Mouse (Mus musculus) intestine, embryonic 16.5 days (tissue): ENCODE results near the gene Sphkap. TPM values are rescaled to one million over a fixed set of nuclear protein-coding genes. Genes with fewer than 3 reads are reported as not detected.

Source experiments
- ATAC-seq: fragments of 200-750 bp; cut with Nextera tagmentation; 2 replicates; pipeline ENCODE4 v1.8.0; 2017; ENCODE audit warnings: moderate TSS enrichment, moderate library complexity
- H3K27ac ChIP-seq: fragments of 300-500 bp; sonication (generic); 2 replicates; pipeline ENCODE4 v1.5.1; 2014; ENCODE audit warnings: mild to moderate bottlenecking, low read length
- H3K27me3 ChIP-seq: fragments of 300-500 bp; sonication (generic); replicated peaks from 2 replicates; pipeline ENCODE4 v1.6.1; 2014; ENCODE audit warnings: low read length, control low read depth, mixed read lengths; ENCODE audit not compliant: control insufficient read depth, insufficient read depth
- H3K36me3 ChIP-seq: fragments of 300-500 bp; sonication (generic); 2 replicates; pipeline ENCODE4 v1.6.1; 2014; ENCODE audit warnings: low read length, control low read depth; ENCODE audit not compliant: control insufficient read depth, insufficient read depth
- H3K4me1 ChIP-seq: fragments of 300-500 bp; sonication (generic); 2 replicates; pipeline ENCODE4 v1.6.1; 2014; ENCODE audit warnings: low read length, control low read depth, mixed read lengths; ENCODE audit not compliant: control insufficient read depth, insufficient read depth
- H3K4me2 ChIP-seq: fragments of 300-500 bp; sonication (generic); 2 replicates; pipeline ENCODE4 v1.6.1; 2014; ENCODE audit warnings: low read depth, low read length, control low read depth
- H3K4me3 ChIP-seq: fragments of 300-500 bp; sonication (generic); 2 replicates; pipeline ENCODE4 v1.5.1; 2014; ENCODE audit warnings: mild to moderate bottlenecking, low read length
- H3K9ac ChIP-seq: fragments of 300-500 bp; sonication (generic); 2 replicates; pipeline ENCODE4 v1.6.1; 2014; ENCODE audit warnings: low read depth, low read length
- H3K9me3 ChIP-seq: fragments of 300-500 bp; sonication (generic); 2 replicates; pipeline ENCODE4 v1.6.1; 2016; ENCODE audit warnings: low read length, control low read depth; ENCODE audit not compliant: control insufficient read depth
- WGBS: fragments of 180-500 bp; shearing (Covaris S2); extraction: QIAGEN DNeasy Blood & Tissue Kit; methylation state at CpG from one replicate; pipeline ENCODE4 v1.1.7; 2014; 5-methylcytosine and 5-hydroxymethylcytosine counted together
- polyA plus RNA-seq: library from polyadenylated mRNA; unstranded; fragments of >200 nt; fragmentation: Nextera tagmentation; extraction: Ambion mirVana; gene quantifications from 2 replicates; pipeline ENCODE4 v1.2.1, GENCODE M21; 2015

Gene Sphkap
- polyA plus RNA-seq, 1 experiment from 2014 or later = 0.72 TPM

- 69% methylated on average over 5 of the region's 5 CpGs for WGBS
- ATAC-seq = no peak
- no peak overlapping the region for H3K9ac ChIP-seq
These were observed 12.4 kb downstream of the Sphkap start for GRCm38 (mm10) chr1:83395559-83395958.

DNA sequence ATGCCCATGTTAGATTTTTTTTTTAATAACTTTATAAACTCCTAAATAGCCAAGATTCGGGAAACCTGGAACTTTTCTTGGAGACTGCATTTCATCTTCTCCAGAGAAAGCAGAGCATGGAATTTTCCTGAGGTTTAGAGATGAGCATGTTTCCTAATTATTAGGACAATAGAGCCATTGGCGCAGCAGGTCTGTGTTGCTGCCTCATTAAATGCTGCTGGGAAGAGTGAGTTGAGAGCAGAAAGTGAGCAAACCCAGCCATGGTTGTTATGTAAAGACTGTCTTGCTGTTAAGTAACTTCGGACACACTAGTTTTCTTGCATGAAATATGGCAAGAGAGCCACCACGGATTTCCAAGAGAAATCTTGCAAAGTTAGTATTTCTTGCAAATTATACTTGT, 18.6 kb downstream of the Sphkap start:
- WGBS = 62% methylated on average over 4 of the region's 4 CpGs
- H3K27ac ChIP-seq = no peak overlapping the region
- no peaks in the 10 kb centered on the region for H3K36me3 ChIP-seq
- H3K4me2 ChIP-seq = no peak overlapping the region
- H3K27me3 ChIP-seq = no peaks in the 10 kb centered on the region
- no peaks in the 10 kb centered on the region for H3K9me3 ChIP-seq
- ATAC-seq = no peak
- no peak overlapping the region for H3K9ac ChIP-seq
- H3K4me1 ChIP-seq = no peaks in the 10 kb centered on the region
- H3K4me3 ChIP-seq = no peak overlapping the region

More at GRCm38 (mm10) chr1:83395559-83395958, 12.4 kb downstream of the Sphkap start:
- Histone ChIP-seq H3K4me1 (no peaks in the 10 kb centered on the region), H3K9me3 (no peaks in the 10 kb centered on the region), H3K4me2 (no peak overlapping the region), H3K4me3 (no peak overlapping the region), H3K27ac (no peak overlapping the region), H3K27me3 (no peaks in the 10 kb centered on the region), H3K36me3 (no peaks in the 10 kb centered on the region)

DNA sequence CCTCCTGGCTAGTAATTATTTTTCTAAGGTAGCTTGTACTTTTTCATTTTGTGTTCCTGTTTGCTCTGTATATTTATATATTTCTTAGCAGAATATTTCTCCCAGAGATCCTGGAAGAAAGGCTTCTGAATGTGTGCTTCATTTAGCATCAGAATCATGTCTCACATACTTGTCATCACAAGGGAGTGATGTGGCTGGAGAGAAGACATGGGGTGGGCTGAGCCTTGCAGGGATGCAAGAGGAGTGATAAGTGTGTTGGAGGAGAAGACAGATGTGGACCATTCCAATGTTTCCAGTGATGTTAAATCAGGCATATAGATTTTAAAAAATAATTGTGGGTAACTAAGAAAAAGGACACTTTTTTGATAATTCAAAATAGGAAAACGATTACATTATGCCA, 30.6 kb downstream of the Sphkap start:
- Histone ChIP-seq H3K9ac (no peak overlapping the region), H3K4me1 (no peaks in the 10 kb centered on the region), H3K4me3 (no peak overlapping the region), H3K27me3 (no peaks in the 10 kb centered on the region), H3K4me2 (no peak overlapping the region), H3K9me3 (no peaks in the 10 kb centered on the region), H3K27ac (no peak overlapping the region), H3K36me3 (no peaks in the 10 kb centered on the region)
- ATAC-seq = no peak
- 72% methylated on average over 1 of the region's 1 CpGs for WGBS

GRCm38 (mm10) chr1:83366456-83366855, 41.5 kb downstream of the Sphkap start:
- Histone ChIP-seq H3K4me3 (no peak overlapping the region), H3K4me1 (no peaks in the 10 kb centered on the region), H3K27me3 (no peaks in the 10 kb centered on the region), H3K27ac (no peak overlapping the region), H3K4me2 (no peak overlapping the region), H3K36me3 (no peaks in the 10 kb centered on the region), H3K9me3 (no peaks in the 10 kb centered on the region), H3K9ac (no peak overlapping the region)
- 78% methylated on average over 5 of the region's 5 CpGs for WGBS
- no peak for ATAC-seq

DNA sequence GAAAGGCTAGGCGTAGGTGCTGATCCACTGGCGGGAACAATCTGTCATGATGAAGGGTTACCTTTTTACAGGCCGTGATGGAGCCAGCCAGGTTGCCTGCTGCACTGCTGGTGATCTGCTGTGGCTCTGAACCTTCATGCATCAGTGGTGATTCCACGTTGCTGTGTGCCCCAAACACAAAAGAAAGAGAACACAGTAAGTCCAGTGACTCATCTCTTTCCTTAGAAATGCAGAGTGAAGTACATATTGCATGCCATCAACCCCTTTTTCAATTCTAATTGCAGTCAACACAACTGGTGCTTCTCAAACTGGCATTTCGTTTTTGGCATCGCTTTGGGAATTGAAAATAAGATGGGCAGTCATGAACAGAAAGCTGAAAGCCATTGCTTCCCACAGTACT, 45.8 kb downstream of the Sphkap start:
- ATAC-seq = no peak
- no peaks in the 10 kb centered on the region for H3K9me3 ChIP-seq
- H3K9ac ChIP-seq = no peak overlapping the region
- no peaks in the 10 kb centered on the region for H3K27me3 ChIP-seq
- no peaks in the 10 kb centered on the region for H3K36me3 ChIP-seq
- H3K27ac ChIP-seq = no peak overlapping the region
- no peak overlapping the region for H3K4me2 ChIP-seq
- WGBS = 80% methylated on average over 6 of the region's 6 CpGs
- no peaks in the 10 kb centered on the region for H3K4me1 ChIP-seq
- H3K4me3 ChIP-seq = no peak overlapping the region

- WGBS = 79% methylated on average over 1 of the region's 1 CpGs
- no peak overlapping the region for H3K27ac ChIP-seq
- H3K9me3 ChIP-seq = no peaks in the 10 kb centered on the region
- no peak for ATAC-seq
- H3K36me3 ChIP-seq = no peaks in the 10 kb centered on the region
- H3K4me2 ChIP-seq = no peak overlapping the region
- no peak overlapping the region for H3K4me3 ChIP-seq
- H3K4me1 ChIP-seq = no peaks in the 10 kb centered on the region
- H3K9ac ChIP-seq = no peak overlapping the region
- H3K27me3 ChIP-seq = no peaks in the 10 kb centered on the region
These were observed 61.5 kb downstream of the Sphkap start for GRCm38 (mm10) chr1:83346453-83346852.

- Histone ChIP-seq H3K9me3 (no peaks in the 10 kb centered on the region), H3K27ac (no peak overlapping the region), H3K4me2 (no peak overlapping the region), H3K36me3 (no peaks in the 10 kb centered on the region), H3K4me1 (no peaks in the 10 kb centered on the region), H3K4me3 (no peak overlapping the region), H3K9ac (no peak overlapping the region), H3K27me3 (no peaks in the 10 kb centered on the region)
- 77% methylated on average over 14 of the region's 14 CpGs for WGBS
- ATAC-seq = no peak
These were observed 62.4 kb downstream of the Sphkap start for GRCm38 (mm10) chr1:83345572-83345971.

DNA sequence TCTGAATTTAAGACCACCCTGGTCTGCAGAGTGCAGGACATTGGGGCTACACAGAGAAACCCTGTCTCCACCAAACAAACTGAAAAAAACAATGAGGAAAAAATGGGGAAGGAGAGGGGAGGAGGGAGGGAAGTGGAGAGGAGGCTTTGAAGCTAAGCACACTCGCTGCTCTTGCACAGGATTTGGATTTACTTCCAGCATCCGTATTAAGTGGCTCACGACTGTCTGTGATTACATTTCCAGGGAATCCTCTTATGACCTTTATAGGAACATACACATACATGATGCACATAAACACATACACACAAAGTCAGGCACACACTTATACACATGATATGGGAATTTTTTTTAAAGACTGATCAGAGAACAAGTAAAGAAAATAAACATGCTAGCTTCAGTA, 62.9 kb downstream of the Sphkap start:
- Histone ChIP-seq H3K4me3 (no peak overlapping the region), H3K36me3 (no peaks in the 10 kb centered on the region), H3K4me1 (no peaks in the 10 kb centered on the region), H3K4me2 (no peak overlapping the region), H3K27me3 (no peaks in the 10 kb centered on the region), H3K9me3 (no peaks in the 10 kb centered on the region), H3K9ac (no peak overlapping the region), H3K27ac (no peak overlapping the region)
- ATAC-seq = no peak
- WGBS = 53% methylated on average over 3 of the region's 3 CpGs

- Histone ChIP-seq H3K4me2 (no peak overlapping the region), H3K9ac (no peak overlapping the region), H3K4me3 (no peak overlapping the region), H3K27me3 (no peaks in the 10 kb centered on the region), H3K27ac (no peak overlapping the region), H3K9me3 (no peaks in the 10 kb centered on the region), H3K4me1 (no peaks in the 10 kb centered on the region), H3K36me3 (no peaks in the 10 kb centered on the region)
- WGBS = 84% methylated on average over 4 of the region's 4 CpGs
- ATAC-seq = no peak
These were observed 65.2 kb downstream of the Sphkap start for GRCm38 (mm10) chr1:83342726-83343250.

- Histone ChIP-seq H3K9me3 (no peaks in the 10 kb centered on the region), H3K4me3 (no peak overlapping the region), H3K9ac (no peak overlapping the region), H3K36me3 (no peaks in the 10 kb centered on the region), H3K27ac (no peak overlapping the region), H3K4me1 (no peaks in the 10 kb centered on the region), H3K27me3 (no peaks in the 10 kb centered on the region), H3K4me2 (no peak overlapping the region)
- WGBS = 84% methylated on average over 3 of the region's 3 CpGs
- no peak for ATAC-seq
These were observed 68.6 kb downstream of the Sphkap start for GRCm38 (mm10) chr1:83339358-83339757.
